Mouse (Mus musculus): ENCODE data around the gene Rpl13a. TPM values are rescaled to one million over a fixed set of nuclear protein-coding genes. Genes with fewer than 3 reads are reported as not detected.

Gene Rpl13a
- polyA plus RNA-seq, 1 experiment from 2014 or later, result 1,416 TPM

MicroRNA genes within 50 kb of the gene (microRNA counts, 519-probe panel; counts per million panel counts)
- microRNA mmu-miR-150, result 2,467 counts per million, percentile 5 among the panel's probes with 10 or more counts

Small RNAs within 50 kb of the gene (microRNA-seq; reads per million reads assigned to microRNA genes)
- gene Mir150 (14.5 reads per million, percentile 31 among the genes with 10 or more reads in this experiment), gene Mir5121 (25.9 reads per million, percentile 37 among the genes with 10 or more reads in this experiment), gene Mir7055 (not detected)

Other genes with a start within 250 kb of the Rpl13a start
- 80.0 and 86.3 TPM in 2 replicates for gene Med25, start 236.0 kb downstream of the Rpl13a start, polyA plus RNA-seq (2014; fragmentation: Nextera tagmentation; extraction: Ambion mirVana)
- gene Fuz, start 232.7 kb downstream of the Rpl13a start, polyA plus RNA-seq (2014; fragmentation: Nextera tagmentation; extraction: Ambion mirVana), result 21.9 and 22.3 TPM in 2 replicates
- 80.5 and 88.5 TPM in 2 replicates for gene Ap2a1, start 199.3 kb downstream of the Rpl13a start, polyA plus RNA-seq (2014; fragmentation: Nextera tagmentation; extraction: Ambion mirVana)
- gene Tsks, start 185.6 kb downstream of the Rpl13a start, polyA plus RNA-seq (2014; fragmentation: Nextera tagmentation; extraction: Ambion mirVana), result 0.37 TPM in 1 of 2 replicates, not detected in the other
- 13.7 and 19.2 TPM in 2 replicates for gene Cpt1c, start 153.9 kb downstream of the Rpl13a start, polyA plus RNA-seq (2014; fragmentation: Nextera tagmentation; extraction: Ambion mirVana)
- 258 and 308 TPM in 2 replicates for gene Prmt1, start 142.2 kb downstream of the Rpl13a start, polyA plus RNA-seq (2014; fragmentation: Nextera tagmentation; extraction: Ambion mirVana)
- 66.2 and 81.6 TPM in 2 replicates for gene Irf3, start 131.1 kb downstream of the Rpl13a start, polyA plus RNA-seq (2014; fragmentation: Nextera tagmentation; extraction: Ambion mirVana)
- 54.9 and 71.1 TPM in 2 replicates for gene Bcl2l12, start 130.0 kb downstream of the Rpl13a start, polyA plus RNA-seq (2014; fragmentation: Nextera tagmentation; extraction: Ambion mirVana)
- 46.5 and 54.0 TPM in 2 replicates for gene Scaf1, start 112.4 kb downstream of the Rpl13a start, polyA plus RNA-seq (2014; fragmentation: Nextera tagmentation; extraction: Ambion mirVana)
- gene Rras, start 110.8 kb downstream of the Rpl13a start, polyA plus RNA-seq (2014; fragmentation: Nextera tagmentation; extraction: Ambion mirVana), result 31.8 and 35.2 TPM in 2 replicates
- 16.3 and 18.9 TPM in 2 replicates for gene Prr12, start 75.9 kb downstream of the Rpl13a start, polyA plus RNA-seq (2014; fragmentation: Nextera tagmentation; extraction: Ambion mirVana)
- 65.3 and 75.0 TPM in 2 replicates for gene Nosip, start 66.3 kb downstream of the Rpl13a start, polyA plus RNA-seq (2014; fragmentation: Nextera tagmentation; extraction: Ambion mirVana)
- gene Prrg2, start 66.1 kb downstream of the Rpl13a start, polyA plus RNA-seq (2014; fragmentation: Nextera tagmentation; extraction: Ambion mirVana), result 27.0 and 27.3 TPM in 2 replicates
- 301 and 308 TPM in 2 replicates for gene Rcn3, start 36.5 kb downstream of the Rpl13a start, polyA plus RNA-seq (2014; fragmentation: Nextera tagmentation; extraction: Ambion mirVana)
- 48.9 and 67.4 TPM in 2 replicates for gene Fcgrt, start 24.9 kb downstream of the Rpl13a start, polyA plus RNA-seq (2014; fragmentation: Nextera tagmentation; extraction: Ambion mirVana)
- gene Rps11, start 4.3 kb downstream of the Rpl13a start, polyA plus RNA-seq (2014; fragmentation: Nextera tagmentation; extraction: Ambion mirVana), result 1,882 and 1,923 TPM in 2 replicates
- 0.19 and 0.47 TPM in 2 replicates for gene Gm45713, start 7.5 kb upstream of the Rpl13a start, polyA plus RNA-seq (2014; fragmentation: Nextera tagmentation; extraction: Ambion mirVana)
- gene Flt3l, start 7.7 kb upstream of the Rpl13a start, polyA plus RNA-seq (2014; fragmentation: Nextera tagmentation; extraction: Ambion mirVana), result 1.0 and 1.3 TPM in 2 replicates
- gene Pih1d1, start 25.5 kb upstream of the Rpl13a start, polyA plus RNA-seq (2014; fragmentation: Nextera tagmentation; extraction: Ambion mirVana), result 101 and 110 TPM in 2 replicates
- 46.6 and 58.0 TPM in 2 replicates for gene Aldh16a1, start 25.8 kb upstream of the Rpl13a start, polyA plus RNA-seq (2014; fragmentation: Nextera tagmentation; extraction: Ambion mirVana)
- gene Slc17a7, start 35.2 kb upstream of the Rpl13a start, polyA plus RNA-seq (2014; fragmentation: Nextera tagmentation; extraction: Ambion mirVana), result 0.10 and 0.28 TPM in 2 replicates
- not detected in 2 replicates for gene Gfy, start 50.8 kb upstream of the Rpl13a start, polyA plus RNA-seq (2014; fragmentation: Nextera tagmentation; extraction: Ambion mirVana)
- gene Pth2, start 52.2 kb upstream of the Rpl13a start, polyA plus RNA-seq (2014; fragmentation: Nextera tagmentation; extraction: Ambion mirVana), result not detected in 2 replicates
- 0.93 and 1.1 TPM in 2 replicates for gene Ccdc155, start 76.1 kb upstream of the Rpl13a start, polyA plus RNA-seq (2014; fragmentation: Nextera tagmentation; extraction: Ambion mirVana)
- gene Dkkl1, start 83.4 kb upstream of the Rpl13a start, polyA plus RNA-seq (2014; fragmentation: Nextera tagmentation; extraction: Ambion mirVana), result 0.44 and 1.1 TPM in 2 replicates
- 206 and 234 TPM in 2 replicates for gene Tead2, start 87.0 kb upstream of the Rpl13a start, polyA plus RNA-seq (2014; fragmentation: Nextera tagmentation; extraction: Ambion mirVana)
- gene Cd37, start 110.4 kb upstream of the Rpl13a start, polyA plus RNA-seq (2014; fragmentation: Nextera tagmentation; extraction: Ambion mirVana), result 0.60 and 1.2 TPM in 2 replicates
- gene Slc6a16, start 112.3 kb upstream of the Rpl13a start, polyA plus RNA-seq (2014; fragmentation: Nextera tagmentation; extraction: Ambion mirVana), result 0.18 and 0.20 TPM in 2 replicates
- not detected in 2 replicates for gene Slc6a21, start 148.8 kb upstream of the Rpl13a start, polyA plus RNA-seq (2014; fragmentation: Nextera tagmentation; extraction: Ambion mirVana)
- gene Trpm4, start 205.0 kb upstream of the Rpl13a start, polyA plus RNA-seq (2014; fragmentation: Nextera tagmentation; extraction: Ambion mirVana), result 10.1 and 11.3 TPM in 2 replicates
- 1.5 and 2.7 TPM in 2 replicates for gene Hrc, start 206.5 kb upstream of the Rpl13a start, polyA plus RNA-seq (2014; fragmentation: Nextera tagmentation; extraction: Ambion mirVana)
- gene Ppfia3, start 238.3 kb upstream of the Rpl13a start, polyA plus RNA-seq (2014; fragmentation: Nextera tagmentation; extraction: Ambion mirVana), result 6.7 and 7.6 TPM in 2 replicates
- gene Lin7b, start 241.8 kb upstream of the Rpl13a start, polyA plus RNA-seq (2014; fragmentation: Nextera tagmentation; extraction: Ambion mirVana), result 0.57 and 0.66 TPM in 2 replicates

Data from kidney, embryonic 14.5 days (tissue).